Mouse (Mus musculus) intestine, postnatal 0 days (tissue): ENCODE measurements around the gene D430041D05Rik. TPM values are rescaled to one million over a fixed set of nuclear protein-coding genes. Genes with fewer than 3 reads are reported as not detected.

Experiments
- ATAC-seq: fragments of 200-750 bp; cut with Nextera tagmentation; 2 replicates; pipeline ENCODE4 v1.8.0; 2017; ENCODE audit warnings: mild to moderate bottlenecking, moderate TSS enrichment, moderate library complexity
- H3K27ac ChIP-seq: fragments of 300-500 bp; sonication (generic); 2 replicates; pipeline ENCODE4 v1.5.1; 2014; ENCODE audit warnings: mild to moderate bottlenecking, low read depth, low read length, moderate library complexity
- H3K27me3 ChIP-seq: fragments of 300-500 bp; sonication (generic); replicated peaks from 2 replicates; pipeline ENCODE4 v1.6.1; 2014; ENCODE audit warnings: low read length, mixed read lengths; ENCODE audit not compliant: control insufficient read depth, insufficient read depth
- H3K36me3 ChIP-seq: fragments of 300-500 bp; sonication (generic); 2 replicates; pipeline ENCODE4 v1.6.1; 2014; ENCODE audit warnings: mild to moderate bottlenecking, moderate library complexity; ENCODE audit not compliant: control insufficient read depth, insufficient read depth
- H3K4me1 ChIP-seq: fragments of 300-500 bp; sonication (generic); replicated peaks from 2 replicates; pipeline ENCODE4 v1.6.1; 2014; ENCODE audit warnings: antibody characterized with exemption, low read length, mixed read lengths; ENCODE audit not compliant: control insufficient read depth, insufficient read depth
- H3K4me2 ChIP-seq: fragments of 300-500 bp; sonication (generic); replicated peaks from 2 replicates; pipeline ENCODE4 v1.6.1; 2014; ENCODE audit warnings: low read depth, mild to moderate bottlenecking, moderate library complexity
- H3K4me3 ChIP-seq: fragments of 300-500 bp; sonication (generic); 2 replicates; pipeline ENCODE4 v1.5.1; 2014; ENCODE audit warnings: low read depth, low read length
- H3K9ac ChIP-seq: fragments of 300-500 bp; sonication (generic); 2 replicates; pipeline ENCODE4 v1.6.1; 2014; ENCODE audit warnings: mild to moderate bottlenecking, low read depth, low read length
- H3K9me3 ChIP-seq: fragments of 300-500 bp; sonication (generic); 2 replicates; pipeline ENCODE4 v1.6.1; 2016; ENCODE audit warnings: mixed run types; ENCODE audit not compliant: control insufficient read depth
- CTCF ChIP-seq: sonication (generic); IDR thresholded peaks from 2 replicates; pipeline ENCODE4 v1.5.1; 2016; ENCODE audit warnings: low read depth, mild to moderate bottlenecking, control low read depth, antibody characterized with exemption, moderate library complexity
- WGBS: fragments of 180-500 bp; shearing (Covaris S2); extraction: QIAGEN DNeasy Blood & Tissue Kit; methylation state at CpG from one replicate; pipeline ENCODE4 v1.1.7; 2014; 5-methylcytosine and 5-hydroxymethylcytosine counted together
- polyA plus RNA-seq: library from polyadenylated mRNA; unstranded; fragments of >200 nt; fragmentation: Nextera tagmentation; extraction: Ambion mirVana; gene quantifications from 2 replicates; pipeline ENCODE4 v1.2.1, GENCODE M21; 2015

D430041D05Rik gene
- polyA plus RNA-seq, 1 experiment from 2014 or later, result 0.05 TPM

GRCm38 (mm10) chr2:104157831-104158230, 253.0 kb downstream of the D430041D05Rik start:
- no peak overlapping the region for H3K27ac ChIP-seq
- H3K36me3 ChIP-seq, result no peaks in the 10 kb centered on the region
- no peak for ATAC-seq
- H3K4me2 ChIP-seq, result no peak overlapping the region
- no peaks in the 10 kb centered on the region for H3K27me3 ChIP-seq
- H3K9me3 ChIP-seq, result no peaks in the 10 kb centered on the region
- H3K4me3 ChIP-seq, result no peak overlapping the region
- H3K9ac ChIP-seq, result no peak overlapping the region
- no peaks in the 10 kb centered on the region for H3K4me1 ChIP-seq
- WGBS, result 84% methylated on average over 4 of the region's 4 CpGs
- no peak for TF ChIP-seq CTCF

- ATAC-seq, result no peak
- TF ChIP-seq CTCF, result no peak
- no peaks in the 10 kb centered on the region for H3K36me3 ChIP-seq
- no peak overlapping the region for H3K4me3 ChIP-seq
- no peaks in the 10 kb centered on the region for H3K27me3 ChIP-seq
- no peak overlapping the region for H3K4me2 ChIP-seq
- H3K27ac ChIP-seq, result no peak overlapping the region
- H3K9me3 ChIP-seq, result no peaks in the 10 kb centered on the region
- no peaks in the 10 kb centered on the region for H3K4me1 ChIP-seq
- 88% methylated on average over 3 of the region's 3 CpGs for WGBS
- no peak overlapping the region for H3K9ac ChIP-seq
Observed at GRCm38 (mm10) chr2:104153876-104154275, 256.9 kb downstream of the D430041D05Rik start.

- Histone ChIP-seq H3K9ac (no peak overlapping the region), H3K36me3 (no peaks in the 10 kb centered on the region), H3K4me2 (no peak overlapping the region), H3K9me3 (no peaks in the 10 kb centered on the region), H3K4me1 (no peaks in the 10 kb centered on the region), H3K27ac (no peak overlapping the region), H3K27me3 (no peaks in the 10 kb centered on the region), H3K4me3 (no peak overlapping the region)
- no peak for TF ChIP-seq CTCF
- 68% methylated on average over 4 of the region's 4 CpGs for WGBS
- no peak for ATAC-seq
Observed at GRCm38 (mm10) chr2:104153345-104153744, 257.5 kb downstream of the D430041D05Rik start.

GRCm38 (mm10) chr2:104150608-104151397, 260.0 kb downstream of the D430041D05Rik start:
- no peak overlapping the region for H3K9ac ChIP-seq
- H3K4me3 ChIP-seq, result no peak overlapping the region
- H3K27me3 ChIP-seq, result no peaks in the 10 kb centered on the region
- no peaks in the 10 kb centered on the region for H3K4me1 ChIP-seq
- no peak overlapping the region for H3K27ac ChIP-seq
- H3K9me3 ChIP-seq, result no peaks in the 10 kb centered on the region
- no peaks in the 10 kb centered on the region for H3K36me3 ChIP-seq
- no peak for TF ChIP-seq CTCF
- 85% methylated on average over 6 of the region's 6 CpGs for WGBS
- ATAC-seq, result no peak
- H3K4me2 ChIP-seq, result no peak overlapping the region

- Histone ChIP-seq H3K4me2 (no peak overlapping the region), H3K27ac (no peak overlapping the region), H3K9ac (no peak overlapping the region), H3K9me3 (no peaks in the 10 kb centered on the region), H3K27me3 (no peaks in the 10 kb centered on the region), H3K4me1 (no peaks in the 10 kb centered on the region), H3K4me3 (no peak overlapping the region), H3K36me3 (no peaks in the 10 kb centered on the region)
- ATAC-seq, result no peak
- WGBS, result 55% methylated on average over 4 of the region's 4 CpGs
- TF ChIP-seq CTCF, result no peak
Observed at GRCm38 (mm10) chr2:104147910-104148561, 262.8 kb downstream of the D430041D05Rik start.

- H3K4me2 ChIP-seq, result no peak overlapping the region
- ATAC-seq, result peak; percentile 74; the same call in 1 of the 2 replicates
Observed at GRCm38 (mm10) chr2:104145983-104146382, 264.8 kb downstream of the D430041D05Rik start.

More at GRCm38 (mm10) chr2:104145983-104146382, 264.8 kb downstream of the D430041D05Rik start:
- Histone ChIP-seq H3K27ac (no peak overlapping the region), H3K4me3 (no peak overlapping the region), H3K36me3 (no peaks in the 10 kb centered on the region), H3K9ac (no peak overlapping the region), H3K4me1 (no peaks in the 10 kb centered on the region), H3K9me3 (no peaks in the 10 kb centered on the region), H3K27me3 (no peaks in the 10 kb centered on the region)
- 37% methylated on average over 1 of the region's 1 CpGs for WGBS
- peak; percentile 38 for TF ChIP-seq CTCF
